In genomic region chr11:5239706-5240690, GRCm38 (mm10) we compare ENCODE assay signal across 9 mouse cellular contexts. TPM values are rescaled to one million over a fixed set of nuclear protein-coding genes. Genes with fewer than 3 reads are reported as not detected.
A peak's percentile ranks its signal among the peaks of the same experiment; 100 is the strongest.
DNase-seq lines count a peak whose midpoint lies in the region; ATAC-seq lines count a peak whose summit lies in the region.
"Had no signal": no experiment of that assay in that cellular context is flagged by ENCODE, and none has a peak within 500 bp of the region (broad histone marks: within the 10 kb centered on the region; RNA-seq: fewer than 3 reads in every experiment).

No protein-coding gene starts in this region.

- WGBS in kidney, embryonic 16.5 days: 10% methylated on average over 10 of the region's 10 CpGs
- WGBS in embryonic facial prominence, embryonic 15.5 days: 9% methylated on average over 10 of the region's 10 CpGs
- 21% methylated on average over 10 of the region's 10 CpGs for WGBS in liver, embryonic 16.5 days (ENCODE audit: insufficient replicate concordance)
- 12% methylated on average over 10 of the region's 10 CpGs for WGBS in stomach, embryonic 15.5 days

- intact Hi-C loops in heart, postnatal 36 days (cut with DNase I): no loop called here

- 0 out of 2 replicates have a peak overlapping the region, but pooled peaks have one; percentile 2 for H3K9ac ChIP-seq in kidney, embryonic 16.5 days (replicated peaks; ENCODE audit: low read length)
- no peak overlapping the region for H3K9ac ChIP-seq in embryonic facial prominence, embryonic 15.5 days
- no peak overlapping the region for H3K9ac ChIP-seq in liver, embryonic 16.5 days (ENCODE audit: low read depth, low read length)
- no peak overlapping the region for H3K9ac ChIP-seq in stomach, embryonic 15.5 days

- no peak for DNase-seq in kidney, postnatal 36 days
- DNase-seq in T-cell, adult 2 months (ENCODE audit: low spot score): no peak
- DNase-seq in adrenal gland, adult 2 months: no peak
- DNase-seq in heart, postnatal 36 days: no peak

- no peaks in the 10 kb centered on the region for H3K9me3 ChIP-seq in kidney, embryonic 16.5 days (ENCODE audit: low read length)
- no peaks in the 10 kb centered on the region for H3K9me3 ChIP-seq in embryonic facial prominence, embryonic 15.5 days (replicated peaks)
- no peaks in the 10 kb centered on the region for H3K9me3 ChIP-seq in liver, embryonic 16.5 days (replicated peaks; ENCODE audit: control insufficient read depth, low read length)
- no peaks in the 10 kb centered on the region for H3K9me3 ChIP-seq in stomach, embryonic 15.5 days

- peaks cover 26% of the 10 kb centered on the region for H3K36me3 ChIP-seq in kidney, embryonic 16.5 days (ENCODE audit: insufficient read depth, low read length)
- H3K36me3 ChIP-seq in embryonic facial prominence, embryonic 15.5 days: peaks cover 42% of the 10 kb centered on the region
- no peaks in the 10 kb centered on the region; the same call in 1 of the 2 replicates for H3K36me3 ChIP-seq in liver, embryonic 16.5 days (ENCODE audit: control insufficient read depth, insufficient read depth)
- peaks cover 15% of the 10 kb centered on the region; the same call in 1 of the 2 replicates for H3K36me3 ChIP-seq in stomach, embryonic 15.5 days

- H3K27me3 ChIP-seq in kidney, embryonic 16.5 days (ENCODE audit: insufficient read depth, low read length): no peaks in the 10 kb centered on the region
- no peaks in the 10 kb centered on the region for H3K27me3 ChIP-seq in embryonic facial prominence, embryonic 15.5 days
- no peaks in the 10 kb centered on the region for H3K27me3 ChIP-seq in liver, embryonic 16.5 days (ENCODE audit: control insufficient read depth, insufficient read depth, low read depth, low read length)
- H3K27me3 ChIP-seq in stomach, embryonic 15.5 days (replicated peaks): no peaks in the 10 kb centered on the region

- ATAC-seq in kidney, embryonic 16.5 days (ENCODE audit: low FRiP score, low TSS enrichment): peak; percentile 76
- ATAC-seq in embryonic facial prominence, embryonic 15.5 days (ENCODE audit: insufficient number of reproducible peaks, low FRiP score, low TSS enrichment, low read depth): peak; percentile 59
- peak; percentile 68 for ATAC-seq in liver, embryonic 16.5 days (ENCODE audit: low read depth)
- peak; percentile 68 for ATAC-seq in stomach, embryonic 15.5 days (ENCODE audit: insufficient read depth, low FRiP score, low read depth)

- H3K4me1 ChIP-seq in kidney, embryonic 16.5 days (ENCODE audit: insufficient read depth, low read length): peaks cover 57% of the 10 kb centered on the region
- H3K4me1 ChIP-seq in embryonic facial prominence, embryonic 15.5 days: peaks cover 56% of the 10 kb centered on the region
- no peaks in the 10 kb centered on the region; the same call in 1 of the 2 replicates for H3K4me1 ChIP-seq in liver, embryonic 16.5 days (ENCODE audit: control insufficient read depth, low read depth, low read length)
- peaks cover 37% of the 10 kb centered on the region for H3K4me1 ChIP-seq in stomach, embryonic 15.5 days

- H3K4me2 ChIP-seq in kidney, embryonic 16.5 days (replicated peaks; ENCODE audit: low read depth, low read length): peak overlapping the region; percentile 11; the same call in 1 of the 2 replicates
- 0 out of 2 replicates have a peak overlapping the region, but pooled peaks have one; percentile 6 for H3K4me2 ChIP-seq in embryonic facial prominence, embryonic 15.5 days (replicated peaks)
- no peak overlapping the region for H3K4me2 ChIP-seq in liver, embryonic 16.5 days (ENCODE audit: low read depth, low read length)
- peak overlapping the region; percentile 26 for H3K4me2 ChIP-seq in stomach, embryonic 15.5 days

- peak overlapping the region; percentile 90 for H3K27ac ChIP-seq in kidney, embryonic 16.5 days (ENCODE audit: low read length)
- peak overlapping the region; percentile 82 for H3K27ac ChIP-seq in embryonic facial prominence, embryonic 15.5 days (replicated peaks)
- no peak overlapping the region for H3K27ac ChIP-seq in liver, embryonic 16.5 days (ENCODE audit: low read length)
- peak overlapping the region; percentile 80 for H3K27ac ChIP-seq in stomach, embryonic 15.5 days
- H3K27ac ChIP-seq: left cerebral cortex, adult 2 months had no signal

- H3K4me3 ChIP-seq in kidney, embryonic 16.5 days (ENCODE audit: low read length): no peak overlapping the region
- H3K4me3 ChIP-seq in embryonic facial prominence, embryonic 15.5 days (replicated peaks): no peak overlapping the region
- no peak overlapping the region for H3K4me3 ChIP-seq in liver, embryonic 16.5 days (ENCODE audit: low read depth, low read length)
- no peak overlapping the region for H3K4me3 ChIP-seq in stomach, embryonic 15.5 days (replicated peaks)
- H3K4me3 ChIP-seq: left cerebral cortex, adult 2 months had no signal

RNA-seq across cellular contexts. Expression of gene Kremen1, which starts 21.4 kb away (rescaled TPM):
- 25.9 and 27.5 TPM in 2 replicates for polyA plus RNA-seq in kidney, embryonic 16.5 days (2015; fragmentation: Nextera tagmentation; extraction: Ambion mirVana)
- polyA plus RNA-seq in embryonic facial prominence, embryonic 15.5 days (2015; fragmentation: Nextera tagmentation; extraction: Ambion mirVana): 39.5 and 40.5 TPM in 2 replicates
- 1.8 and 2.3 TPM in 2 replicates for polyA plus RNA-seq in liver, embryonic 16.5 days (2015; fragmentation: Nextera tagmentation; extraction: Ambion mirVana)
- 17.8 and 18.3 TPM in 2 replicates for polyA plus RNA-seq in stomach, embryonic 15.5 days (2015; fragmentation: Nextera tagmentation; extraction: Ambion mirVana)
- 10 to 100 TPM; 15.8 to 24.6 TPM for total RNA-seq in adrenal gland, adult 2 months (2021)
- 17.4 and 17.8 TPM in 2 replicates for polyA plus RNA-seq in adrenal gland, adult 2 months (2012; rRNA removed)
- 10 to 100 TPM; 80.7 to 81.9 TPM for total RNA-seq in heart, postnatal 36 days (2021)
